Mouse (Mus musculus): Measurements from ENCODE around the gene Map4k4. TPM values are rescaled to one million over a fixed set of nuclear protein-coding genes. Genes with fewer than 3 reads are reported as not detected.

Gene Map4k4
- polyA plus RNA-seq, 1 experiment from 2014 or later, result 68.2 TPM

GRCm38 (mm10) chr1:40055051-40055450 is 154.3 kb downstream of the Map4k4 start:
- Histone ChIP-seq H3K4me1 (replicated peaks; ENCODE audit: control insufficient read depth, insufficient read depth, low read length) (no peaks in the 10 kb centered on the region), H3K9ac (ENCODE audit: low read depth, low read length) (no peak overlapping the region), H3K27ac (ENCODE audit: low read depth, low read length) (no peak overlapping the region), H3K27me3 (ENCODE audit: control insufficient read depth, insufficient read depth, low read length) (no peaks in the 10 kb centered on the region), H3K4me2 (replicated peaks; ENCODE audit: low read depth, low read length) (no peak overlapping the region), H3K4me3 (ENCODE audit: low read depth, low read length) (no peak overlapping the region), H3K9me3 (ENCODE audit: control insufficient read depth, low read length) (no peaks in the 10 kb centered on the region), H3K36me3 (ENCODE audit: control insufficient read depth, insufficient read depth, low read length) (no peaks in the 10 kb centered on the region)
- WGBS, result 83% methylated on average over 7 of the region's 7 CpGs
- ATAC-seq (ENCODE audit: low FRiP score) (no peak), DNase-seq (ENCODE audit: low spot score) (no peak)

DNA sequence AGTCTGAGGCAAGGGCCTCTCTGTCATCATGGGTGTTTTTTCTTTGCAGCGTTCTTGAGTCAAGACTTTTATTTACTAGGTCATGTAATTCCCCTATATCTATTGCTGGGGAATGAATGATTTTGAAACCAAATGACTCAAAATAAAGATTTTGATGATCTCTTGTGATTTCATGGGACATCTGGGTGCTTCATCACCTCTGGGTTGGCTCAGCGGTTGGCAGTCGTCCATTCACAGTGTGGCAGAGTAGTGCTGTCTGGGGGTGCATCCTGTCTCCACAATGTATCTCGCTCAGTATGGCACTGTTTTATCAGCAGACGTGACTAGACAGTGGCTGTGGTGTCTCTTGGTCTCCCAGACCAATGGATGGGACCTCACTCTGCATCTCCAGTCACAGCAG is 155.2 kb downstream of the Map4k4 start:
- H3K4me3 ChIP-seq (ENCODE audit: low read depth, low read length), result no peak overlapping the region
- H3K9me3 ChIP-seq (ENCODE audit: control insufficient read depth, low read length), result no peaks in the 10 kb centered on the region
- no peak overlapping the region for H3K27ac ChIP-seq (ENCODE audit: low read depth, low read length)
- no peak for DNase-seq (ENCODE audit: low spot score)
- ATAC-seq (ENCODE audit: low FRiP score), result no peak
- WGBS, result 85% methylated on average over 5 of the region's 5 CpGs
- no peaks in the 10 kb centered on the region for H3K36me3 ChIP-seq (ENCODE audit: control insufficient read depth, insufficient read depth, low read length)
- H3K4me1 ChIP-seq (replicated peaks; ENCODE audit: control insufficient read depth, insufficient read depth, low read length), result no peaks in the 10 kb centered on the region
- H3K9ac ChIP-seq (ENCODE audit: low read depth, low read length), result no peak overlapping the region
- no peaks in the 10 kb centered on the region for H3K27me3 ChIP-seq (ENCODE audit: control insufficient read depth, insufficient read depth, low read length)
- no peak overlapping the region for H3K4me2 ChIP-seq (replicated peaks; ENCODE audit: low read depth, low read length)

- no peaks in the 10 kb centered on the region for H3K27me3 ChIP-seq (ENCODE audit: control insufficient read depth, insufficient read depth, low read length)
- no peak overlapping the region for H3K4me2 ChIP-seq (replicated peaks; ENCODE audit: low read depth, low read length)
- no peaks in the 10 kb centered on the region for H3K36me3 ChIP-seq (ENCODE audit: control insufficient read depth, insufficient read depth, low read length)
- H3K4me1 ChIP-seq (replicated peaks; ENCODE audit: control insufficient read depth, insufficient read depth, low read length), result no peaks in the 10 kb centered on the region
- 76% methylated on average over 5 of the region's 5 CpGs for whole genome bisulfite sequencing
- DNase-seq (ENCODE audit: low spot score) (no peak), ATAC-seq (ENCODE audit: low FRiP score) (no peak)
- no peak overlapping the region for H3K27ac ChIP-seq (ENCODE audit: low read depth, low read length)
- no peaks in the 10 kb centered on the region for H3K9me3 ChIP-seq (ENCODE audit: control insufficient read depth, low read length)
- H3K4me3 ChIP-seq (ENCODE audit: low read depth, low read length), result no peak overlapping the region
- no peak overlapping the region for H3K9ac ChIP-seq (ENCODE audit: low read depth, low read length)
Observed at GRCm38 (mm10) chr1:40057351-40057750, 156.6 kb downstream of the Map4k4 start.

- Histone ChIP-seq H3K4me3 (ENCODE audit: low read depth, low read length) (no peak overlapping the region), H3K27ac (ENCODE audit: low read depth, low read length) (no peak overlapping the region), H3K4me2 (replicated peaks; ENCODE audit: low read depth, low read length) (no peak overlapping the region), H3K36me3 (ENCODE audit: control insufficient read depth, insufficient read depth, low read length) (no peaks in the 10 kb centered on the region), H3K27me3 (ENCODE audit: control insufficient read depth, insufficient read depth, low read length) (no peaks in the 10 kb centered on the region), H3K9ac (ENCODE audit: low read depth, low read length) (no peak overlapping the region), H3K4me1 (replicated peaks; ENCODE audit: control insufficient read depth, insufficient read depth, low read length) (no peaks in the 10 kb centered on the region), H3K9me3 (ENCODE audit: control insufficient read depth, low read length) (no peaks in the 10 kb centered on the region)
- WGBS, result 58% methylated on average over 11 of the region's 11 CpGs
- no peak for ATAC-seq (ENCODE audit: low FRiP score)
- no peak for DNase-seq (ENCODE audit: low spot score)
Observed at GRCm38 (mm10) chr1:40058013-40058412, 157.3 kb downstream of the Map4k4 start.

DNA sequence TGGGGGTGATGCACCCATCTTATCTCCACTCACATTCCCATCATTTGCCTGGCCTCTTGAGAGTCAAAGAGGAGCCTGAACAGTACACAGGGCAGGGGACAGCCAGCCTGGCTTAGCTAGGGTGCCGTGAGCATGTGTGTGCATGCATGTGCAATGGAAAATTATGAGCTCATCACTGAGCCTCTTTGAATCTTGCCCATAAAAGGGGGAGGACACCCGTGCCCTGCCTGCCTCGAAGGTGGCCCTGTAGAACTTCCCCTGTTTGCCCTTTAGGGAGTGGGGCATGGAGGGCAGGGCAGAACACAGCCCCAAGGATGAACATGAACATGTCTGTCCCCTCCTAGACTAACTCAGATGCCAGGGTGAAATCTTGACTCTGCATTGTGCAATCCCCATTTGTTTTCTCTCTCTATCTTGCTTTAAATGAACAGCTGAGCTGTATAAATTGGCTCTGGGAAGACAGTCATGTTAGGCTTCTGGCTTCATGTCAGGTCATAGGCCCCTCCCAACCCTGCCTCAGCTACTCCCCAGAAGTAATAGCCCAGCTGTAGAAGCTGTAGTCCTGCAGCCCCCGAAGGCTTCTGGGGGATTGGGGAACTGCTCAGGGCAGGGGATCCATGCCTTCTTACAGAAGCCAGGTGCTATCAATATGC is 158.5 kb downstream of the Map4k4 start:
- no peak for ATAC-seq (ENCODE audit: low FRiP score)
- Histone ChIP-seq H3K27ac (ENCODE audit: low read depth, low read length) (no peak overlapping the region), H3K27me3 (ENCODE audit: control insufficient read depth, insufficient read depth, low read length) (no peaks in the 10 kb centered on the region), H3K36me3 (ENCODE audit: control insufficient read depth, insufficient read depth, low read length) (no peaks in the 10 kb centered on the region), H3K9ac (ENCODE audit: low read depth, low read length) (no peak overlapping the region), H3K4me1 (replicated peaks; ENCODE audit: control insufficient read depth, insufficient read depth, low read length) (no peaks in the 10 kb centered on the region), H3K9me3 (ENCODE audit: control insufficient read depth, low read length) (no peaks in the 10 kb centered on the region), H3K4me2 (replicated peaks; ENCODE audit: low read depth, low read length) (no peak overlapping the region), H3K4me3 (ENCODE audit: low read depth, low read length) (no peak overlapping the region)
- 87% methylated on average over 4 of the region's 4 CpGs for WGBS
- no peak for DNase-seq (ENCODE audit: low spot score)

GRCm38 (mm10) chr1:40061359-40061758 is 160.6 kb downstream of the Map4k4 start:
- DNase-seq (ENCODE audit: low spot score) (no peak), ATAC-seq (ENCODE audit: low FRiP score) (no peak)
- Histone ChIP-seq H3K9ac (ENCODE audit: low read depth, low read length) (no peak overlapping the region), H3K4me2 (replicated peaks; ENCODE audit: low read depth, low read length) (no peak overlapping the region), H3K4me3 (ENCODE audit: low read depth, low read length) (no peak overlapping the region), H3K36me3 (ENCODE audit: control insufficient read depth, insufficient read depth, low read length) (no peaks in the 10 kb centered on the region), H3K4me1 (replicated peaks; ENCODE audit: control insufficient read depth, insufficient read depth, low read length) (no peaks in the 10 kb centered on the region), H3K27ac (ENCODE audit: low read depth, low read length) (no peak overlapping the region), H3K9me3 (ENCODE audit: control insufficient read depth, low read length) (no peaks in the 10 kb centered on the region), H3K27me3 (ENCODE audit: control insufficient read depth, insufficient read depth, low read length) (no peaks in the 10 kb centered on the region)
- WGBS, result 85% methylated on average over 9 of the region's 9 CpGs

- no peak overlapping the region for H3K4me3 ChIP-seq (ENCODE audit: low read depth, low read length)
- H3K4me2 ChIP-seq (replicated peaks; ENCODE audit: low read depth, low read length), result no peak overlapping the region
- H3K27me3 ChIP-seq (ENCODE audit: control insufficient read depth, insufficient read depth, low read length), result no peaks in the 10 kb centered on the region
- H3K4me1 ChIP-seq (replicated peaks; ENCODE audit: control insufficient read depth, insufficient read depth, low read length), result no peaks in the 10 kb centered on the region
- no peak overlapping the region for H3K9ac ChIP-seq (ENCODE audit: low read depth, low read length)
- 70% methylated on average over 4 of the region's 4 CpGs for WGBS
- ATAC-seq (ENCODE audit: low FRiP score) (no peak), DNase-seq (ENCODE audit: low spot score) (no peak)
- no peak overlapping the region for H3K27ac ChIP-seq (ENCODE audit: low read depth, low read length)
- H3K36me3 ChIP-seq (ENCODE audit: control insufficient read depth, insufficient read depth, low read length), result no peaks in the 10 kb centered on the region
- H3K9me3 ChIP-seq (ENCODE audit: control insufficient read depth, low read length), result no peaks in the 10 kb centered on the region
Observed at GRCm38 (mm10) chr1:40063409-40063808, 162.7 kb downstream of the Map4k4 start.

GRCm38 (mm10) chr1:40064508-40064907 is 163.8 kb downstream of the Map4k4 start:
- H3K9ac ChIP-seq (ENCODE audit: low read depth, low read length), result no peak overlapping the region
- no peaks in the 10 kb centered on the region for H3K27me3 ChIP-seq (ENCODE audit: control insufficient read depth, insufficient read depth, low read length)
- 89% methylated on average over 8 of the region's 8 CpGs for WGBS
- H3K36me3 ChIP-seq (ENCODE audit: control insufficient read depth, insufficient read depth, low read length), result no peaks in the 10 kb centered on the region
- no peaks in the 10 kb centered on the region for H3K9me3 ChIP-seq (ENCODE audit: control insufficient read depth, low read length)
- no peak for ATAC-seq (ENCODE audit: low FRiP score)
- H3K27ac ChIP-seq (ENCODE audit: low read depth, low read length), result no peak overlapping the region
- no peak overlapping the region for H3K4me3 ChIP-seq (ENCODE audit: low read depth, low read length)
- no peaks in the 10 kb centered on the region for H3K4me1 ChIP-seq (replicated peaks; ENCODE audit: control insufficient read depth, insufficient read depth, low read length)
- H3K4me2 ChIP-seq (replicated peaks; ENCODE audit: low read depth, low read length), result no peak overlapping the region
- DNase-seq (ENCODE audit: low spot score), result no peak

- no peak for DNase-seq (ENCODE audit: low spot score)
Observed at GRCm38 (mm10) chr1:40072558-40072957, 171.8 kb downstream of the Map4k4 start.

More at GRCm38 (mm10) chr1:40072558-40072957, 171.8 kb downstream of the Map4k4 start:
- WGBS, result 86% methylated on average over 4 of the region's 4 CpGs
- Histone ChIP-seq H3K36me3 (ENCODE audit: control insufficient read depth, insufficient read depth, low read length) (no peaks in the 10 kb centered on the region), H3K9ac (ENCODE audit: low read depth, low read length) (no peak overlapping the region), H3K27ac (ENCODE audit: low read depth, low read length) (no peak overlapping the region), H3K4me1 (replicated peaks; ENCODE audit: control insufficient read depth, insufficient read depth, low read length) (0 out of 2 replicates have a peak, but pooled peaks cover 3% of the 10 kb centered on the region), H3K4me3 (ENCODE audit: low read depth, low read length) (no peak overlapping the region), H3K9me3 (ENCODE audit: control insufficient read depth, low read length) (no peaks in the 10 kb centered on the region), H3K27me3 (ENCODE audit: control insufficient read depth, insufficient read depth, low read length) (no peaks in the 10 kb centered on the region), H3K4me2 (replicated peaks; ENCODE audit: low read depth, low read length) (no peak overlapping the region)
- no peak for ATAC-seq (ENCODE audit: low FRiP score)
